Mouse (Mus musculus) granulocyte monocyte progenitor cell, adult 5-6 weeks (primary cell): ENCODE data around the gene Mtx1. TPM values are rescaled to one million over a fixed set of nuclear protein-coding genes. Genes with fewer than 3 reads are reported as not detected.

Experiments
- ATAC-seq: replicated peaks from 2 replicates; pipeline ENCODE4 v1.8.0; 2016; ENCODE audit warnings: mild to moderate bottlenecking, moderate TSS enrichment, inconsistent platforms; ENCODE audit not compliant: poor library complexity, severe bottlenecking
- total RNA-seq, 2 experiments: library from RNA; stranded (forward) in 1 of 2; stranded (reverse) in 1 of 2; fragments of 200-712, 200-1000 nt in 1 of 2; fragments of >200 nt in 1 of 2; fragmentation: Nextera tagmentation in 1 of 2; gene quantifications; 2 replicates each; pipeline ENCODE4 v1.2.3; 2014 to 2017

The Mtx1 gene
- total RNA-seq, 2 experiments from 2014 or later, result 78.6 to 114 TPM

DNA sequence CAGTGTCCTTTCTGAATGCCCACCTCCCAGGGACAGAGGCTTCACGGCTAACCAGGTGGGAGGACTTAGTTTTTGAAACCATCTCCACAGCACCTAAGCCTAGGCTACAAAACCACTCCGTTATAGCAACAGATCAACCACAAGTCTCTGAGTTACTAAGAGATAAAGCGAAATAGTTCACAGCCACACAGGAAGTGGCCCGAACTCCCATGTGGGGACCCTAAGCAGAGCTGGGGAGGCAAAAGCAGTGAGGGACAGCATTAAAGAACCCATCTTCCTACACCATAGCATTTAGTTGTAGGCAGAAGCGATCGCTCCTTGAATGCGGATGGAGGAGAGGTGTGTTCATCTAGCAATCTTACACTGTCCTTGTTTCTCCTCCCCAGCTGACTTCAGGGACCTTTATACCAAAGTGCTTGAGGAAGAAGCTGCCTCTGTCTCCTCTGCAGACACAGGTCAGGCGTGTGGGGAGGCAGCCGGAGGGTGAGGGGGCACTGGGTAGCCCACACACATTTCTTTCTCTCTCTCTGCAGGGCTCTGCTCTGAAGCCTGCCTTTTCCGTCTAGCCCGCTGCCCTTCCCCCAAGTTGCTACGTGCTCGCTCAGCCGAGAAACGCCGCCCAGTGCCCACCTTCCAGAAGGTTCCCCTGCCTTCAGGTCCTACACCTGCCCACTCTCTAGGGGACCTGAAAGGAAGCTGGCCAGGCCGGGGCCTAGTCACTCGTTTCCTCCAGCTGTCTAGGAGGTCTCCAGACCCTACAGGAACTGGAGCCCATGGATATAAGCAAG is 39.0 kb downstream of the Mtx1 start:
- ATAC-seq, result no peak

DNA sequence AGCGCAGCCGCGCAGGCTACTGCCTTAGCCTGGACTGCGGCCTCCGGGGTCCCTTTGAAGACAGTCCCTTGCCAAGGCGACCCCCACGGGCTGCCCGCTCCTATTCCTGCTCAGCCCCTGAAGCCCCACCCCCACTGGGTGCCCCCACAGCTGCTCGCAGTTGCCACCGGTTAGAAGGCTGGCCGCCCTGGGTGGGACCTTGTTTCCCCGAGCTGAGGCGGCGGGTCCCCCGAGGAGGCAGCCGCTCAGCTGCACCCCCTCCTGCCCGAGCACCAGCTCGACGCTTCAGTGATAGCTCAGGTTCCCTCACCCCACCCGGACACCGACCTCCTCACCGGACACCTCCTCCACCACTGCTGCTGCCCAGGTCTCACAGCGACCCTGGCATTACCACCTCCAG is 39.7 kb downstream of the Mtx1 start:
- ATAC-seq, result no peak

GRCm38 (mm10) chr3:89183959-89184315 is 43.0 kb downstream of the Mtx1 start:
- no peak for ATAC-seq

DNA sequence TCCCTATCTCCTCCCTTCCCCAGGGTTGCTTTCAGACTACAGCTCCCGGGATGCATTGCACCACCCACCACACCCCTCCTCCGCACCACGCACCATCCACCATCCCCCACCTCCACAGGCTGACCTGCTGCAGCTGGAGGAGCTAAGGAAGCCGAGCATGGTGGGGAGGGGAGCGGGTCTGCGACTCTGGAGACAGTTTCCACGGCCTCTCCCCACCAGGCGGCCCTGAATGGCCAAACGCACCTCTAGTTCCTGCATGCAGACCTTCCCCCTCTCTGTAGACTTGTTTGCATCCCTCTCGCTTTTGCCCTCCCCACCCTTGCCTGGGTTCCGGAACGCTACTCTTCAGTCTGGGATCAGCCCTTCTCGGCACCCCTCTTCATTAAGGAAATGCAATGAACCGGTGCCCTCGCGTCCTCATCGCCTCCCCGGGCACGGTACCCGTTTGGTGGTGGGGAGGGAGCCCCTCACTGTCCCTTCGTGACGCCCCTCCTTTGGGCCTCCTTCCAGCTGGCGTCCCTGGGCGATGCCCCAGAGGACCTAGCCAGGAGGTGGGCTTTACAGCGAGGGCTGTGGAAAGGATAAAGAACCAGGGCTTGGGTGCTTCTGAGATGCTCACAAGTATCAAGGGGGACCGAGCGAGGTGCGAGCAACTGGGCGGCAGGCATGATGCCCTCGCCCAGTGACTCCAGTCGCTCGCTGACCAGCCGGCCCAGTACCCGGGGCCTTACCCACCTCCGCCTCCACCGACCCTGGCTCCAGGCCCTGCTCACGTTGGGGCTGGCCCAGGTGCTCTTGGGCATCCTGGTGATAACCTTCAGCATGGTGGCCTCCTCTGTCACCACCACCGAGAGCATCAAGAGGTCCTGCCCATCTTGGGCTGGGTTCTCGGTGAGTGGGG is 43.6 kb downstream of the Mtx1 start, which contains the start of gene Fam189b:
Gene Fam189b (plus strand): TSS at position 86 of the 901 bp plus-strand sequence.
- ATAC-seq, result peak; percentile 83

DNA sequence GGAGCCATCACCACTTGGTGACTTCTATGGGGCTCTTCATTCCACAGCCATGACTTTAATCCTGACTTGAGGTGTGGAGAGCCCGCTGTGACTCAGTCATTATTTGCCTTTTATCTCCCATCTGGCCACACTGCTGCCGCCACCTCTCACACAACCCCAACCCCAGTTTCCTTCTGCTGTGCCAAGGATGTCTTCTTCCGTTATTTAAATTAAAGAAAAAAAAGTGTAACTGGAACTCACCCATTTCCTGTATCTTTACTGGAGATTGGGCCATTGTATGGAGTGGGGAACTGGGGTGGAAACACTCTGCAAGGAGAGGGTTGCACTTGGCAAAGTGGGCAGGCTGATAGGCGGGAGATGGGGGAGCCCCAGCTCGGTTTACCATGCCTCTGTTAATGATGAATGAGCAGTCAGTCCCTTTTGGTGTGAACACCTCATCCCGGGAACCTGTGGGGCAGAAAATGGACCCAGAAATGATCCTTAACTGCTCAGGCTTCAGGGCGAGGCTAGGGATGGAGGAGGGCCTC is 44.3 kb downstream of the Mtx1 start:
- peak; percentile 57 for ATAC-seq

DNA sequence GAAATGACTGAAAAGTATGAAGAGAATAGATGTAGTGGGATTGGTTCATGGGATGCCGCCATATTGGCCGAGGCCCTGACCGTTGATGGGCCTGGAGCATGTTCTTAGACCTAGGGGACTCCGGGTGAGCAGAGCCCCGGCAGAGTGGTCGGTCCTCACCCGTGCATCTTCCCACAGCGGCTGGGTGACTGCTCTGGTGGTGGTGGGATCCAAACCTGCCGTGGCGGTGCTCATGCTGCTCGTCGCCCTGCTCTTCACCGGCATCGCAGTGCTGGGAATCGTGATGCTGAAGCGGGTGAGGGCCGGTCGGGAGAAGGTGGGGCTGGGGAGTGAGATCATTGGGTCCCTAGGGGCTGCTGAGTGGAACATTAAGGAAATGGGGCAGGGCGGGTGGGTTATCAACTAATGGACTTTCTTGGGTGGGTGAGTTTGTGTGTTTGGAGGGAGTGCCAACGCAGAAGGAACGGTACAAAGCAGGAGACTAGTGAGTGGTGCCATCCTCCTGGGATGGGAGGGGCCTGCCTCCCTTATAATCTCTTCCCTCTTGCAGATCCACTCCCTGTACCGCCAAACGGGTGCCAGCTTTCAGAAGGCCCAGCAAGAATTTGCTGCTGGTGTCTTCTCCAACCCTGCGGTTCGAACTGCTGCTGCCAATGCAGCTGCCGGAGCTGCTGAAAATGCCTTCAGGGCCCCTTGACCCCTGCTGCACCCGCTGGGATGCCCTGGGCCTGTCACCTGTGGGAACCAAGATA is 45.0 kb downstream of the Mtx1 start:
- no peak for ATAC-seq

DNA sequence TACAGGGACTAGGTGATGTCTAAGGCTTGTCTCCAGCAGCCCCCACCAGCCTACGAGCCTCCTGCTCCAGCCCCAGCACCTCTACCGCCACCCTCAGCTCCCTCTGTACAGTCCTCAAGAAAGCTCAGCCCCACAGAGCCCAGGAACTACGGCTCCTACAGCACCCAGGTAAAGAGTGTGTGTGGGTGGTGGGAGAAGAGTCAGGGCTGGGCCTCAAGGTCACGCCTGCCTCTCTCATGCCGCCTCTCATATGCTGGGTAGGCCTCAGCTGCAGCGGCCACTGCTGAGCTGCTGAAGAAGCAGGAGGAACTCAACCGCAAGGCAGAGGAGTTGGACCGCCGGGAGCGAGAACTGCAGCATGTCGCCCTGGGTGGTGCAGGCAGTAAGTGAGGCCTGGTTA is 47.8 kb downstream of the Mtx1 start:
- ATAC-seq, result no peak

DNA sequence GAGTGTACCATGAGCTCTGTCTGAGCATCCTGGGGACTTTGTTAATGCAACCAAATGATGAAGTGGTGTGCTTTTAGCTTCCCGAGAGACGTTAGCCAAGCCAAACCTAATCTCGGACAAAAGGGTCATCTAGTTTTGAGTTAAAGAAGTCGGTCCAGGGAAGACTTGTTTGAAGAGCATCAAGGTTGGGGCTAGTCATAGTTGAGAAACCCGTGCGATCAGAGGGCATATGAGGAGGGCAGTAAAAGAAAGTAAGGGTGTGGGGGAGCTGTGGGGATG is 48.8 kb downstream of the Mtx1 start:
- no peak for ATAC-seq

- ATAC-seq, result peak; percentile 93
Observed at GRCm38 (mm10) chr3:89177242-89178106, 49.4 kb downstream of the Mtx1 start, which contains the start of gene Scamp3. Scamp3 (plus strand) TSS chr3:89177473.

- ATAC-seq, result no peak
Observed at GRCm38 (mm10) chr3:89176421-89176820, 50.5 kb downstream of the Mtx1 start.

DNA sequence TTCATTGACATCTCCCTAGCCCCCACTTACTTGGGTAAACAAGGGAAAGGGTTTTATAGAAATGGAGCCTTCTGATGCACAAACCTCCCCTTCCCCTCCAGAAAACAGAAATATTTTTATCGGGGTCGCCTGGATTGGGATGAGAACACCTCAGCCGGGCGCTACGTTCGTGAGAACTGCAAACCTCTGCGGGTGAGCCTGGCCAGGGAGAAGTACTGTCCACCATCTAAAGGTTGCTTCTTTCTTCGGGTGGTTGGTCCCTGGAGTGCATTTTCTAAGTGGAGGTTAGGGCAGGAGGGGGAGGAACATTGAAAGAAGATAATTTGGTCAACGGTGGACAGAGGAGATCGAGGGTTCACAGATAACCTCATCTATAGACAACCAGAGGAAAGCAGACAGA is 51.3 kb downstream of the Mtx1 start:
- no peak for ATAC-seq

GRCm38 (mm10) chr3:89174844-89175243 is 52.0 kb downstream of the Mtx1 start:
- ATAC-seq, result no peak

DNA sequence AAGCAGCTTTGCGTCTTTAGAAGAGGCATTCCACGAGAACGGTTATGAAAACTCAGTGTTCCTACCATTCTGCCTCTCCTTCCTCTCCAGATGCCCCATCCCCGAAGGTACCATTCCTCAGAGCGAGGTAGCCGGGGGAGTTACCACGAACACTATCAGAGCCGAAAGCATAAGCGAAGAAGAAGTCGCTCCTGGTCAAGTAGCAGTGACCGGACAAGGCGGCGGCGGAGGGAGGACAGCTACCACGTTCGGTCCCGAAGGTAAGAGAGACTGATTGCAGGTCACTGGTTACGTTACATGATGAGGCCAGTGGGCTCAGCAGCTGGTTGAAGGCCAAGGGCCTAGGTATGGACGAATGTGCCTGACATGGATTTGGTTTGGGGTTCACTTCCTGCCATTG is 59.9 kb downstream of the Mtx1 start:
- no peak for ATAC-seq

DNA sequence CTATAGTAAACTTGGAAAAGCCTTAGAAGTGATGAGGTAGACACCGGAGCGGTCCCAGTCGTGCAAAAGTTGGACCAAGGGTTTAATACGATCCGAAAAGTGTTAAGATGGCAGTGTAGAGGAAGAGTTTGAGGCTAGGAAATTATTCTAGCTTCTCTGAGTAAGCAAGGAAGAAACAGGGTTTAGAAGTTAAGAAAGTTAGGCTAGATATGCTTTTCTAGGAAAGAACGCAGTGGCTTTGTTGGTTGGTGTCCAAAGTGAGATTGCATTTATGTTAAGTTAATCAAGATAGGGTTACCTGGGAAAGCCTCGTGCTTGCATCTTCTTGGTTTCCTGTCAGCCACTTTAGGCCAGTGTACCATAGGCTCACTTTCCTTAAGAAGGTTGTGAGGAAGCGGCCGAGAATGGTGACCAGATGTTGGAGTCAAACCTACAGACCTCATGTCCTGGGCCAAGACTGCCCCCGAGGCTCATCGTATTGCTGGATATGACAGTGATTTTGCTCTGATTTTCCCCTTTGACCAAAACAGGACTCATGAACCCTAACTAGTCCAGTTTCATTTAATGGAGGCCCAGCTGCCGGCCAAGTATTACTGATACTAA is 61.5 kb downstream of the Mtx1 start:
- ATAC-seq, result no peak

- ATAC-seq, result peak; percentile 94
Observed at GRCm38 (mm10) chr3:89164506-89165267, 62.2 kb downstream of the Mtx1 start, which contains the start of gene Clk2. Clk2 (plus strand) TSS chr3:89164795.

DNA sequence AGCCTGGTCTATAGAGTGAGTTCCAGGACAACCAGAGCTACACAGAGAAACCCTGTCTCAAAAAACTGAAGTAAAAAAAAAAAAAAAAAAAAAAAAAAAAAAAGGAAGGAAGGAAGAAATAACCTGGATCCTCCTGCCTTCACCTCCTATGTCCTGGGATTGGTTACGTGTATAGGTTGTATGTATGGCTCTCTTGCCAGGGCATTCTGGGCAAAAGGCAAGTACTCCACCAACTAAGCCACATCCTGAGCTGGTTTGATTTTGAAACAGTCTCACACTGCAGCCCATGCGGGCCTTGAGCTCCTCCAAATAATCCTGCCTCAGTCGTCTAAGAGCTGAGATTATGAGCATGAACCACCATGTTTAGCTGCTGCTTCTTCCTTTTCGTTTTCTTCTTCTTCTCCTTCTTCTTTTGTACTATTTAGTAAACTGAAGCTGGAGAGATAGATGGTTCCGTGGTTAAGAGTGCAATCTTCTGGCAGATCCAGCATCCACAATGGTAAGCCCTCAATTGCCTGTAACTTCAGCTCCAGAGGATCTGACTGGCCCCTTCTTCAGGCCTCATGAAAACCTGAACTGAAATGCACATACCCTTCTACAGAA is 63.1 kb downstream of the Mtx1 start:
- ATAC-seq, result no peak

DNA sequence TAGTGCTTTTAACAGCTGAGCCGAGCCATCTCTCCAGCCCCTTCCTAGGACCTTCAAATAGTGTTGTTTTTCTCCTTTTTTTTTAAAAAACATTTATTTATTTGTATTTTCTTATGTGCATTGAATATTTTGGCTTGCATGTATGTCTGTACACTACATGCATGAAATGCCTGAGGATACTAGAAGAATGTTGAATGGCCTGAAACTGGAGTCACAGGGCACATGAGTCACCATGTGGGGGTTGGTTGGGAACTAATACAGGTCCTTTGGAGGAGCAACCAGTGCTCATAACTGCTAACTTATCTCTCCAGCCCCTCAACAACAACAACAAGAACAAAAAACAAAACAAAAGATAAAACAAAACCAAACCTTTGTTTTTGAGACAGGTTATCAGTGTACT is 63.8 kb downstream of the Mtx1 start:
- ATAC-seq, result no peak

- no peak for ATAC-seq
Observed at GRCm38 (mm10) chr3:89161786-89162185, 65.1 kb downstream of the Mtx1 start.
